Mouse (Mus musculus) MEL (cell line): ENCODE data around the gene Sipa1l1. TPM values are rescaled to one million over a fixed set of nuclear protein-coding genes. Genes with fewer than 3 reads are reported as not detected.

Source experiments
- DNase-seq: peaks from one replicate; pipeline ENCODE4 v3.0.0; 2011; ENCODE audit warnings: low read depth, low spot score
- H3K27ac ChIP-seq: 2 replicates; pipeline ENCODE4 v1.5.1; 2012; ENCODE audit warnings: low read depth, mild to moderate bottlenecking, control low read depth, low read length, moderate library complexity; ENCODE audit not compliant: control insufficient read depth
- H3K27me3 ChIP-seq, 2 experiments: fragments of 150-350 bp in 1 of 2; sonication (generic) in 1 of 2; 2 replicates each; pipeline ENCODE4 v1.6.1; 2012; ENCODE audit warnings: low read length in 2 of 2, mild to moderate bottlenecking in 2 of 2, improper control_type of control experiment in 1 of 2, moderate library complexity in 1 of 2; ENCODE audit not compliant: insufficient read depth in 2 of 2, control insufficient read depth in 1 of 2
- H3K36me3 ChIP-seq, 2 experiments: 2 replicates each; pipeline ENCODE4 v1.6.1; 2012 to 2014; ENCODE audit warnings: low read length in 2 of 2, improper control_type of control experiment in 1 of 2, inconsistent platforms in 1 of 2, mild to moderate bottlenecking in 1 of 2; ENCODE audit not compliant: insufficient read depth in 2 of 2, control insufficient read depth in 1 of 2
- H3K4me1 ChIP-seq, 2 experiments: fragments of 150-350 bp in 1 of 2; sonication (generic) in 1 of 2; 2 replicates each; pipeline ENCODE4 v1.6.1; 2012; ENCODE audit warnings: low read length in 2 of 2, improper control_type of control experiment in 1 of 2, mild to moderate bottlenecking in 1 of 2; ENCODE audit not compliant: insufficient read depth in 2 of 2, control insufficient read depth in 1 of 2
- H3K4me3 ChIP-seq, 2 experiments: fragments of 150-350 bp in 1 of 2; sonication (generic) in 1 of 2; 2 replicates each; pipeline ENCODE4 v1.5.1; 2012; ENCODE audit warnings: low read depth in 2 of 2, low read length in 2 of 2, mild to moderate bottlenecking in 2 of 2, moderate library complexity in 2 of 2, control low read depth in 1 of 2, improper control_type of control experiment in 1 of 2; ENCODE audit not compliant: control insufficient read depth in 1 of 2, insufficient read depth in 1 of 2
- H3K79me2 ChIP-seq: 2 replicates; pipeline ENCODE4 v1.6.1; 2012; ENCODE audit warnings: mild to moderate bottlenecking, low read length, moderate library complexity; ENCODE audit not compliant: control insufficient read depth, poor library complexity, insufficient read depth
- H3K9ac ChIP-seq: 2 replicates; pipeline ENCODE4 v1.6.1; 2012; ENCODE audit warnings: low read depth, mild to moderate bottlenecking, control low read depth, low read length, moderate library complexity; ENCODE audit not compliant: control insufficient read depth, poor library complexity, severe bottlenecking
- H3K9me3 ChIP-seq: fragments of 150-350 bp; sonication (generic); replicated peaks from 2 replicates; pipeline ENCODE4 v1.6.1; 2012; ENCODE audit warnings: mild to moderate bottlenecking, low read length, improper control_type of control experiment, moderate library complexity; ENCODE audit not compliant: insufficient read depth
- BHLHE40 ChIP-seq: IDR thresholded peaks from 2 replicates; pipeline ENCODE4 v1.6.1; 2012; ENCODE audit warnings: low read depth, mild to moderate bottlenecking, inconsistent platforms, low read length, improper control_type of control experiment, borderline replicate concordance
- CTCF ChIP-seq, 3 experiments: IDR thresholded peaks in 2 of 3; conservative IDR thresholded peaks in 1 of 3; 2 replicates each; pipeline ENCODE4 v1.5.1; 2011 to 2012; ENCODE audit warnings: low read length in 3 of 3, low read depth in 2 of 3, mild to moderate bottlenecking in 2 of 3, improper control_type of control experiment in 1 of 3, inconsistent platforms in 1 of 3, mixed read lengths in 1 of 3, moderate library complexity in 1 of 3; ENCODE audit not compliant: control insufficient read depth in 1 of 3, insufficient read depth in 1 of 3, poor library complexity in 1 of 3, severe bottlenecking in 1 of 3
- ELF1 ChIP-seq: IDR thresholded peaks from 2 replicates; pipeline ENCODE4 v1.6.1; 2014; ENCODE audit warnings: low read depth, mild to moderate bottlenecking, inconsistent platforms, low read length, improper control_type of control experiment, moderate library complexity
- EP300 ChIP-seq, 2 experiments: IDR thresholded peaks; 2 replicates each; pipeline ENCODE4 v1.6.1; 2011; ENCODE audit warnings: improper control_type of control experiment in 2 of 2, low read length in 2 of 2, low read depth in 1 of 2, mild to moderate bottlenecking in 1 of 2
- HCFC1 ChIP-seq: IDR thresholded peaks from 2 replicates; pipeline ENCODE4 v1.6.1; 2012; ENCODE audit warnings: low read depth, mild to moderate bottlenecking, inconsistent platforms, low read length, improper control_type of control experiment, moderate library complexity
- MAFK ChIP-seq: IDR thresholded peaks from 2 replicates; pipeline ENCODE4 v1.6.1; 2011; ENCODE audit warnings: low read depth, mild to moderate bottlenecking, low read length, improper control_type of control experiment, borderline replicate concordance
- MAX ChIP-seq: IDR thresholded peaks from 2 replicates; pipeline ENCODE4 v1.6.1; 2011; ENCODE audit warnings: low read length, improper control_type of control experiment
- MYB ChIP-seq: IDR thresholded peaks from 2 replicates; pipeline ENCODE4 v1.6.1; 2011; ENCODE audit warnings: mild to moderate bottlenecking, low read depth, low read length, improper control_type of control experiment
- NRF1 ChIP-seq: IDR thresholded peaks from 2 replicates; pipeline ENCODE4 v1.6.1; 2014; ENCODE audit warnings: low read depth, mild to moderate bottlenecking, inconsistent platforms, low read length, improper control_type of control experiment, moderate library complexity; ENCODE audit not compliant: poor library complexity, insufficient read depth, severe bottlenecking
- POLR2A ChIP-seq, 2 experiments: IDR thresholded peaks; 2 replicates each; pipeline ENCODE4 v1.6.1; 2011 to 2012; ENCODE audit warnings: low read length in 2 of 2, mild to moderate bottlenecking in 2 of 2, control low read depth in 1 of 2, improper control_type of control experiment in 1 of 2, low read depth in 1 of 2, moderate library complexity in 1 of 2; ENCODE audit not compliant: control insufficient read depth in 1 of 2, insufficient read depth in 1 of 2, poor library complexity in 1 of 2
- POLR2AphosphoS5 ChIP-seq: IDR thresholded peaks from 2 replicates; pipeline ENCODE4 v1.6.1; 2012; ENCODE audit warnings: low read depth, borderline replicate concordance, mild to moderate bottlenecking, inconsistent platforms, low read length, moderate library complexity, mixed read lengths
- RCOR1 ChIP-seq: IDR thresholded peaks from 2 replicates; pipeline ENCODE4 v1.6.1; 2012; ENCODE audit warnings: low read depth, mild to moderate bottlenecking, inconsistent platforms, low read length, improper control_type of control experiment
- SMC3 ChIP-seq: IDR thresholded peaks from 2 replicates; pipeline ENCODE4 v1.6.1; 2011; ENCODE audit warnings: low read depth, low read length, improper control_type of control experiment
- TAL1 ChIP-seq: IDR thresholded peaks from 2 replicates; pipeline ENCODE4 v1.6.1; 2012; ENCODE audit warnings: mild to moderate bottlenecking, inconsistent platforms, low read length, moderate library complexity, mixed read lengths
- TBP ChIP-seq: IDR thresholded peaks from 2 replicates; pipeline ENCODE4 v1.8.0; 2011; ENCODE audit warnings: low read depth, low read length, improper control_type of control experiment
- TCF12 ChIP-seq: IDR thresholded peaks from 2 replicates; pipeline ENCODE4 v1.6.1; 2014; ENCODE audit warnings: low read depth, mild to moderate bottlenecking, inconsistent platforms, low read length, improper control_type of control experiment, moderate library complexity
- UBTF ChIP-seq: IDR thresholded peaks from 2 replicates; pipeline ENCODE4 v1.6.1; 2012; ENCODE audit warnings: low read depth, mild to moderate bottlenecking, inconsistent platforms, low read length, improper control_type of control experiment, moderate library complexity, borderline replicate concordance; ENCODE audit not compliant: insufficient read depth
- ZNF384 ChIP-seq: IDR thresholded peaks from 2 replicates; pipeline ENCODE4 v1.6.1; 2012; ENCODE audit warnings: low read depth, mild to moderate bottlenecking, inconsistent platforms, low read length, improper control_type of control experiment
- polyA plus RNA-seq, 2 experiments: library from polyadenylated mRNA; stranded (reverse) in 1 of 2; unstranded in 1 of 2; fragments of >175 nt in 1 of 2; fragments of >200 nt in 1 of 2; gene quantifications; 2 replicates each; pipeline versions ENCODE4 v1.2.1 to v1.2.4; 2012; ENCODE audit warnings: low replicate concordance in 2 of 2, low read depth in 1 of 2; ENCODE audit not compliant: insufficient read length in 2 of 2, insufficient read depth in 1 of 2, missing spikeins in 1 of 2
- total RNA-seq: library from RNA; depleted of rRNA; stranded (reverse); fragments of 300-350 nt; gene quantifications from 2 replicates; pipeline ENCODE4 v1.2.3, GENCODE M21; 2012

Sipa1l1 gene
- total and polyA plus RNA-seq, 3 experiments = 18.1 to 42.7 (median 19.3) TPM

GRCm38 (mm10) chr12:82455700-82456413, 286.7 kb downstream of the Sipa1l1 start:
- no peaks in the 10 kb centered on the region for H3K9me3 ChIP-seq
- no peak overlapping the region for H3K27ac ChIP-seq
- no peaks in the 10 kb centered on the region for H3K36me3 ChIP-seq
- TF ChIP-seq MAFK (no peak), EP300 (IDR thresholded peaks at IDR 0.05; ENCODE audit: low read depth in 1 of 2, low read length in 2 of 2) (no peak), RCOR1 (no peak), MAX (no peak), SMC3 (no peak), BHLHE40 (no peak), ELF1 (no peak), HCFC1 (no peak), ZNF384 (no peak), TAL1 (no peak), TBP (no peak), TCF12 (no peak), POLR2A (IDR thresholded peaks at IDR 0.05; ENCODE audit: control insufficient read depth in 1 of 2, insufficient read depth in 1 of 2, low read depth in 1 of 2, low read length in 2 of 2, poor library complexity in 1 of 2) (no peak), CTCF (IDR thresholded peaks at IDR 0.05 in 2 of 3, conservative IDR thresholded peaks at IDR 0.05 in 1 of 3; ENCODE audit: control insufficient read depth in 1 of 3, insufficient read depth in 1 of 3, low read depth in 2 of 3, low read length in 3 of 3, poor library complexity in 1 of 3, severe bottlenecking in 1 of 3) (no peak), POLR2AphosphoS5 (no peak), UBTF (no peak), MYB (no peak), NRF1 (no peak)
- H3K4me1 ChIP-seq = no peaks in the 10 kb centered on the region
- no peaks in the 10 kb centered on the region for H3K27me3 ChIP-seq
- no peaks in the 10 kb centered on the region for H3K79me2 ChIP-seq
- H3K4me3 ChIP-seq = no peak overlapping the region
- no peak overlapping the region for H3K9ac ChIP-seq
- DNase-seq = no peak

GRCm38 (mm10) chr12:82456414-82456805, 287.3 kb downstream of the Sipa1l1 start:
- H3K36me3 ChIP-seq = no peaks in the 10 kb centered on the region
- DNase-seq = no peak
- no peaks in the 10 kb centered on the region for H3K79me2 ChIP-seq
- TF ChIP-seq POLR2A (IDR thresholded peaks at IDR 0.05; ENCODE audit: control insufficient read depth in 1 of 2, insufficient read depth in 1 of 2, low read depth in 1 of 2, low read length in 2 of 2, poor library complexity in 1 of 2) = no peak
- H3K27ac ChIP-seq = no peak overlapping the region
- H3K9ac ChIP-seq = no peak overlapping the region
- no peaks in the 10 kb centered on the region for H3K27me3 ChIP-seq
- no peaks in the 10 kb centered on the region for H3K9me3 ChIP-seq
- H3K4me1 ChIP-seq = no peaks in the 10 kb centered on the region
- no peak overlapping the region for H3K4me3 ChIP-seq
